Mouse (Mus musculus) midbrain, embryonic 12.5 days (tissue): ENCODE data around the gene Efl1. TPM values are rescaled to one million over a fixed set of nuclear protein-coding genes. Genes with fewer than 3 reads are reported as not detected.

ENCODE experiments used
- ATAC-seq: fragments of 200-750 bp; cut with Nextera tagmentation; 2 replicates; pipeline ENCODE4 v1.8.0; 2017; ENCODE audit warnings: low read depth, moderate TSS enrichment, moderate library complexity; ENCODE audit not compliant: low FRiP score
- H3K27ac ChIP-seq: fragments of 300-500 bp; sonication (generic); replicated peaks from 2 replicates; pipeline ENCODE4 v1.5.1; 2016; ENCODE audit warnings: mild to moderate bottlenecking
- H3K27me3 ChIP-seq: fragments of 300-500 bp; sonication (generic); 2 replicates; pipeline ENCODE4 v1.6.1; 2016; ENCODE audit warnings: mild to moderate bottlenecking
- H3K36me3 ChIP-seq: fragments of 300-500 bp; sonication (generic); 2 replicates; pipeline ENCODE4 v1.6.1; 2016
- H3K4me1 ChIP-seq: fragments of 300-500 bp; sonication (generic); 2 replicates; pipeline ENCODE4 v1.6.1; 2016
- H3K4me2 ChIP-seq: fragments of 300-500 bp; sonication (generic); replicated peaks from 2 replicates; pipeline ENCODE4 v1.6.1; 2016; ENCODE audit warnings: mild to moderate bottlenecking, moderate library complexity
- H3K4me3 ChIP-seq: fragments of 300-500 bp; sonication (generic); 2 replicates; pipeline ENCODE4 v1.5.1; 2016; ENCODE audit warnings: mild to moderate bottlenecking
- H3K9ac ChIP-seq: fragments of 300-500 bp; sonication (generic); replicated peaks from 2 replicates; pipeline ENCODE4 v1.6.1; 2016; ENCODE audit warnings: mild to moderate bottlenecking, moderate library complexity
- H3K9me3 ChIP-seq: fragments of 300-500 bp; sonication (generic); 2 replicates; pipeline ENCODE4 v1.6.1; 2016; ENCODE audit warnings: mild to moderate bottlenecking
- WGBS: fragments of 180-500 bp; shearing (Covaris S2); methylation state at CpG from one replicate; pipeline ENCODE4 v1.1.7; 2016; 5-methylcytosine and 5-hydroxymethylcytosine counted together
- polyA plus RNA-seq: library from polyadenylated mRNA; unstranded; fragments of >200 nt; fragmentation: Nextera tagmentation; extraction: Ambion mirVana; gene quantifications from 2 replicates; pipeline ENCODE4 v1.2.1, GENCODE M21; 2016

Efl1 gene
- polyA plus RNA-seq, 1 experiment from 2014 or later = 21.0 TPM

- H3K36me3 ChIP-seq = no peaks in the 10 kb centered on the region
- WGBS = 77% methylated on average over 11 of the region's 11 CpGs
- H3K27me3 ChIP-seq = no peaks in the 10 kb centered on the region
- 0 out of 2 replicates have a peak overlapping the region, but pooled peaks have one; percentile 3 for H3K27ac ChIP-seq
- no peaks in the 10 kb centered on the region for H3K9me3 ChIP-seq
- no peak overlapping the region for H3K9ac ChIP-seq
- no peak overlapping the region for H3K4me2 ChIP-seq
- H3K4me1 ChIP-seq = 0 out of 2 replicates have a peak, but pooled peaks cover 5% of the 10 kb centered on the region
- ATAC-seq = no peak
- no peak overlapping the region for H3K4me3 ChIP-seq
Measured at GRCm38 (mm10) chr7:82743116-82743765, 94.8 kb downstream of the Efl1 start.

DNA sequence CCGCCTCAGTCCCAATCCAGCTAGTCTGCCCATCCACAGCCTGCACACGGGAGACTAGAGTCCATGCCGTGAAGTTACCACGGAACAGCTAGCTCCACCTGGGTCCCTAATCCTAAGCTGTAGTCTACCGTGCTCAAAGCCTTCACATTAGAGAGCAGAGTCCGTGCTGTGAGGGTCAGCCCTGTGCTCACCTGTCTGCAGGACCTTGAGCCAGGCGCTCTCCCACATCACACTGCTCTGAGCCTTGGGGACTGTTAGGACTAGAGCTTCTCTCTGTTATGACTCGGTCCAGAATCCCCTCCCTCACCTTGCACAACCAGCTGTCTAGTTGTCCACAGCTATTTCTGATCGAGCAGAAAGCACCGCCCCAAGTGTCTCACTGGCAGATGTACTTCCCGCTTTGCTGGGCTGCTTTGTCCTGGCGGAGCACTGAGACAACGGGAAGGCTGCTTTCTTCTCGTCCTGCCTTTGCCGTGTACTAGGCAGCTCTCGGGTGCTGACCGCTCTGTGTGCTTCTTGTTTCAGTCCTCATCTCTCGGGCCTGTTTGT lies 95.8 kb downstream of the Efl1 start:
- Histone ChIP-seq H3K4me3 (no peak overlapping the region), H3K27me3 (no peaks in the 10 kb centered on the region), H3K9me3 (no peaks in the 10 kb centered on the region), H3K9ac (no peak overlapping the region), H3K4me2 (no peak overlapping the region), H3K4me1 (0 out of 2 replicates have a peak, but pooled peaks cover 5% of the 10 kb centered on the region), H3K36me3 (no peaks in the 10 kb centered on the region), H3K27ac (no peak overlapping the region)
- 82% methylated on average over 18 of the region's 18 CpGs for WGBS
- ATAC-seq = no peak

DNA sequence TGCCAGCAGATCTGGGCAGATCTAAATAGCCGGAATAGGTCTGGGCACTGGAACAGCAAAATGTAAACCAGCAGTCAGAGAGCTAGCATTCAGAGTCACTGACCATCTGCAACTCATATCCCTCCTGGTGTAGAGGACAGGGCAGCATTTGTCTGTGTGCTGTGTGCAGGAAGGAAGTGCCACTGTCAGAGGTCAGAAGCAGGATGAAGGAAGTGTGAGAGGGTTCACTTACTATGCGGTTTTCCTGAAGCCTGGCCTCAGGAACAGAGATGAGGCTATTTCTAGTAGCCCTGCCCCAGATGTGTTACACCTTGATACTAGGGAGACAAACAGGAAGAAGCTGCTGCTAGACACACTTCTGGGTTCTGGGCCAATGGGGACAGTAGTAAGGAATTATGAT lies 100.4 kb downstream of the Efl1 start:
- Histone ChIP-seq H3K4me3 (no peak overlapping the region), H3K9me3 (no peaks in the 10 kb centered on the region), H3K27me3 (no peaks in the 10 kb centered on the region), H3K36me3 (no peaks in the 10 kb centered on the region; the same call in none of the 2 replicates), H3K27ac (no peak overlapping the region), H3K9ac (no peak overlapping the region), H3K4me1 (0 out of 2 replicates have a peak, but pooled peaks cover 2% of the 10 kb centered on the region), H3K4me2 (no peak overlapping the region)
- WGBS = 81% methylated on average over 2 of the region's 2 CpGs
- no peak for ATAC-seq

- Histone ChIP-seq H3K4me2 (no peak overlapping the region), H3K9ac (no peak overlapping the region), H3K4me3 (no peak overlapping the region), H3K9me3 (no peaks in the 10 kb centered on the region), H3K27me3 (no peaks in the 10 kb centered on the region), H3K27ac (no peak overlapping the region), H3K4me1 (0 out of 2 replicates have a peak, but pooled peaks cover 2% of the 10 kb centered on the region), H3K36me3 (no peaks in the 10 kb centered on the region; the same call in none of the 2 replicates)
- 88% methylated on average over 8 of the region's 8 CpGs for WGBS
- ATAC-seq = no peak
Measured at GRCm38 (mm10) chr7:82749239-82749638, 100.8 kb downstream of the Efl1 start.

- WGBS = 71% methylated on average over 8 of the region's 8 CpGs
- Histone ChIP-seq H3K27ac (0 out of 2 replicates have a peak overlapping the region, but pooled peaks have one; percentile 12), H3K9me3 (no peaks in the 10 kb centered on the region), H3K4me1 (0 out of 2 replicates have a peak, but pooled peaks cover 2% of the 10 kb centered on the region), H3K27me3 (no peaks in the 10 kb centered on the region), H3K36me3 (no peaks in the 10 kb centered on the region; the same call in none of the 2 replicates), H3K9ac (no peak overlapping the region), H3K4me2 (no peak overlapping the region), H3K4me3 (no peak overlapping the region)
- ATAC-seq = no peak
Measured at GRCm38 (mm10) chr7:82752171-82753085, 104.0 kb downstream of the Efl1 start.

DNA sequence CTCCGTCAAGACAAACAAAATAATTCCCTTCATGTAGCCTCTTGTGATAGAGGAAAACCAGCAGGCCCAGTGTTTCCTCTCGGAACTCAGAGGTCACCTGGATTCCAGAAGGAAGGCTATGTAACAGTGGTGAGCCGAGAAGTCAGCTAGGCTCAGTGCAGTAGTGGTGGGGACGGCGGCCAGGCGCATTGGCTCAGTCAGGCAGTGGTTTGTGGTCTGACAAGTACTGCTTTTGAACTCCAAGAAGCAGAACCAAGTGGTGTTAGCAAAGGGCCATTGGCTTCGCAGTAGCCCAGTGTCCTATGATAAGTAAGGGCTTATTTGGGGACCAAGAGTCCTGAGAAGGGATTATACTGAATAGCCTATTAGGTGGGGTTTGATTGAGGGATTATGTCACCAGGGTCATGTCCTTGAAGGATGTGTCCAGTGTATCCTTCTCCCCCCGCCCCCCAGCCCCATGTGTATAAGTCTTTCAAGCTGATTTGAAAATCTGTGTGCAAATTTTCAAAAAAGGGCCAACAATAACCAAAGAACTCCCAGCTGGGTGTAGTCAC lies 107.3 kb downstream of the Efl1 start:
- H3K9me3 ChIP-seq = no peaks in the 10 kb centered on the region
- H3K27ac ChIP-seq = no peak overlapping the region
- no peaks in the 10 kb centered on the region; the same call in 1 of the 2 replicates for H3K36me3 ChIP-seq
- no peak overlapping the region for H3K4me2 ChIP-seq
- no peak for ATAC-seq
- 79% methylated on average over 8 of the region's 8 CpGs for WGBS
- no peak overlapping the region for H3K9ac ChIP-seq
- H3K27me3 ChIP-seq = no peaks in the 10 kb centered on the region
- no peak overlapping the region for H3K4me3 ChIP-seq
- 0 out of 2 replicates have a peak, but pooled peaks cover 2% of the 10 kb centered on the region for H3K4me1 ChIP-seq

- WGBS = 91% methylated on average over 4 of the region's 4 CpGs
Measured at GRCm38 (mm10) chr7:82758521-82758920, 110.1 kb downstream of the Efl1 start.

DNA sequence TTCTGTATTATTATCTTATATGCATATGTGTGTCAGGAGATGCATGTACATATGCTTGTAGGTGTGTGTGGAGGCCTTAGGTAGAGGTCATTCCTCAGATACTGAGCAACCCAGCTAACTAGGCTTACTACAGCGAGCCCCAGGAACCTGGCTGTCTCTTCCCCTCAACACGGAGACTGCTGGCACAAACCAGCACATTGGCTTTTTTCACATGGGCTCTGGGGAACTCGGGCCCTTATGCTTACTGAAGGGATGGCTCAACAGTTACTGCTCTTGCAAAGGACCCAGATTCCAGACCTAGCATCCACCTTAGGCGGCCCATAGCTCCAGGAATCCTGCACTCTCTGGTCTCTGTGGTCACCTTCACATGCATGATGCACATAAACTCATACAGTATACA lies 110.7 kb downstream of the Efl1 start:
- no peak overlapping the region for H3K9ac ChIP-seq
- H3K4me1 ChIP-seq = no peaks in the 10 kb centered on the region
- no peak overlapping the region for H3K27ac ChIP-seq
- no peaks in the 10 kb centered on the region for H3K27me3 ChIP-seq
- H3K4me2 ChIP-seq = no peak overlapping the region
- H3K4me3 ChIP-seq = no peak overlapping the region
- no peaks in the 10 kb centered on the region for H3K9me3 ChIP-seq
- no peak for ATAC-seq
- H3K36me3 ChIP-seq = peaks cover 10% of the 10 kb centered on the region
- 84% methylated on average over 4 of the region's 4 CpGs for WGBS

More at GRCm38 (mm10) chr7:82758521-82758920, 110.1 kb downstream of the Efl1 start:
- Histone ChIP-seq H3K9ac (no peak overlapping the region), H3K4me3 (no peak overlapping the region), H3K9me3 (no peaks in the 10 kb centered on the region), H3K27me3 (no peaks in the 10 kb centered on the region), H3K27ac (no peak overlapping the region), H3K4me2 (no peak overlapping the region), H3K36me3 (peaks cover 10% of the 10 kb centered on the region), H3K4me1 (no peaks in the 10 kb centered on the region)
- ATAC-seq = no peak

- ATAC-seq = no peak
- no peak overlapping the region for H3K4me3 ChIP-seq
- 81% methylated on average over 1 of the region's 1 CpGs for WGBS
- no peaks in the 10 kb centered on the region for H3K27me3 ChIP-seq
- no peak overlapping the region for H3K27ac ChIP-seq
- no peak overlapping the region for H3K9ac ChIP-seq
- no peak overlapping the region for H3K4me2 ChIP-seq
- H3K4me1 ChIP-seq = no peaks in the 10 kb centered on the region
- peaks cover 16% of the 10 kb centered on the region for H3K36me3 ChIP-seq
- no peaks in the 10 kb centered on the region for H3K9me3 ChIP-seq
Measured at GRCm38 (mm10) chr7:82764951-82765350, 116.5 kb downstream of the Efl1 start.

GRCm38 (mm10) chr7:82766623-82767022 lies 118.2 kb downstream of the Efl1 start:
- no peak overlapping the region for H3K4me3 ChIP-seq
- peaks cover 5% of the 10 kb centered on the region; the same call in 1 of the 2 replicates for H3K4me1 ChIP-seq
- peaks cover 16% of the 10 kb centered on the region for H3K36me3 ChIP-seq
- H3K9me3 ChIP-seq = no peaks in the 10 kb centered on the region
- H3K27me3 ChIP-seq = no peaks in the 10 kb centered on the region
- WGBS = 73% methylated on average over 6 of the region's 6 CpGs
- H3K27ac ChIP-seq = no peak overlapping the region
- H3K4me2 ChIP-seq = no peak overlapping the region
- H3K9ac ChIP-seq = no peak overlapping the region
- ATAC-seq = no peak

DNA sequence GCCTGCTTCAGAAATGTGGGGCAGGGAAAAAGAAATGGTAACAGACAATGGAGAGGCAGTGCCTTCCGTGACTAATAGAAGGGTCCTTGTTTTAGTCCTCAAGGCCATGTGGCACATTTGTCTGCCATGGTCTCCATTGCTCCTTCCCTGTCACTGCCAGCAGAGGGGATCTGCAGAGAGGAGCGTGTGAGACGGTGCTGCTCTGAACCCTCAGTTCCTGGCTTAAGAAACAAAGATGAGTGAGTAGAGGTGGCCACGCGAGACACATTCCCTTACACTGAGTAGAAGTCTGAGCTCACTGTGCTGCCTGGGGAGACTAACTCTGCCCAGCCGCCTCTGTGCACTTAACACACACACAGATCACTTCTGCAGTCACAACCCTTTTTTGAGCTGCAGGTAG lies 121.8 kb downstream of the Efl1 start:
- WGBS = 52% methylated on average over 6 of the region's 6 CpGs
- Histone ChIP-seq H3K9ac (no peak overlapping the region), H3K27ac (no peak overlapping the region), H3K27me3 (no peaks in the 10 kb centered on the region), H3K4me1 (peaks cover 15% of the 10 kb centered on the region), H3K4me3 (no peak overlapping the region), H3K36me3 (peaks cover 6% of the 10 kb centered on the region; the same call in 1 of the 2 replicates), H3K9me3 (no peaks in the 10 kb centered on the region), H3K4me2 (no peak overlapping the region)
- ATAC-seq = no peak
